Mouse (Mus musculus) midbrain, embryonic 11.5 days (tissue): ENCODE measurements around the gene Dntt. TPM values are rescaled to one million over a fixed set of nuclear protein-coding genes. Genes with fewer than 3 reads are reported as not detected.

ENCODE experiments used
- ATAC-seq: fragments of 200-750 bp; cut with Nextera tagmentation; 2 replicates; pipeline ENCODE4 v1.8.0; 2017; ENCODE audit warnings: moderate TSS enrichment, moderate library complexity; ENCODE audit not compliant: low FRiP score
- DNase-seq: peaks from one replicate; pipeline ENCODE4 v3.0.0; 2015; ENCODE audit warnings: low spot score; ENCODE audit errors: missing footprints
- H3K27ac ChIP-seq: fragments of 300-500 bp; sonication (generic); 2 replicates; pipeline ENCODE4 v1.5.1; 2014; ENCODE audit warnings: low read depth, low read length
- H3K27me3 ChIP-seq: fragments of 300-500 bp; sonication (generic); 2 replicates; pipeline ENCODE4 v1.6.1; 2014; ENCODE audit warnings: mild to moderate bottlenecking, low read length, moderate library complexity, mixed read lengths; ENCODE audit not compliant: control insufficient read depth, insufficient read depth
- H3K36me3 ChIP-seq: fragments of 300-500 bp; sonication (generic); 2 replicates; pipeline ENCODE4 v1.6.1; 2014; ENCODE audit warnings: mild to moderate bottlenecking, low read length, moderate library complexity, mixed read lengths; ENCODE audit not compliant: control insufficient read depth, insufficient read depth
- H3K4me1 ChIP-seq: fragments of 300-500 bp; sonication (generic); 2 replicates; pipeline ENCODE4 v1.6.1; 2014; ENCODE audit warnings: low read length; ENCODE audit not compliant: control insufficient read depth, insufficient read depth
- H3K4me2 ChIP-seq: fragments of 300-500 bp; sonication (generic); 2 replicates; pipeline ENCODE4 v1.6.1; 2014; ENCODE audit warnings: mild to moderate bottlenecking, moderate library complexity
- H3K4me3 ChIP-seq: fragments of 300-500 bp; sonication (generic); 2 replicates; pipeline ENCODE4 v1.5.1; 2014; ENCODE audit warnings: low read depth, low read length
- H3K9ac ChIP-seq: fragments of 300-500 bp; sonication (generic); 2 replicates; pipeline ENCODE4 v1.6.1; 2014; ENCODE audit warnings: low read length
- H3K9me3 ChIP-seq: fragments of 300-500 bp; sonication (generic); 2 replicates; pipeline ENCODE4 v1.6.1; 2016; ENCODE audit warnings: low read length; ENCODE audit not compliant: control insufficient read depth
- WGBS: fragments of 180-500 bp; shearing (Covaris S2); extraction: QIAGEN DNeasy Blood & Tissue Kit; methylation state at CpG from one replicate; pipeline ENCODE4 v1.1.7; 2014; 5-methylcytosine and 5-hydroxymethylcytosine counted together
- polyA plus RNA-seq: library from polyadenylated mRNA; unstranded; fragments of >200 nt; fragmentation: Nextera tagmentation; extraction: Ambion mirVana; gene quantifications from 2 replicates; pipeline ENCODE4 v1.2.1, GENCODE M21; 2014

Dntt gene
- polyA plus RNA-seq, 1 experiment from 2014 or later = not detected

DNA sequence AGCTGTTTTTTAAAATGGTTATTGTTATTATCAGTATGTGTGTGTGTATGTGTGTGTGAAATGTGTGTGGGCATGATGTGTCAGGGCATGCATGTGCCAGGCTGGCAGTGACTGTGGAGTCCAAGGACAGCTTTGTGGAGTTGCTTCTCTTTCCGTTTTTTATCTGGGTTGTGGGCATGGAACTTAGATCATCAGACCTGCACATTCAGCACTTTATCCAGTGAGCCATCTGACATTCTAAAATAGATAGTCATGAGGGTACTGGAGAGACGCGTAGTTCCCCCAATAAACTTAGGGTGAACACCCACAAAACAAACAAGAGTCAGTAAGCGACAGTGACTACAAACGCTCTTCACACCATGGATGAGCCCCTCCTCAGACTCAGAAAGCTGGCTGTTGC is 35.7 kb upstream of the Dntt start:
- H3K27me3 ChIP-seq = no peaks in the 10 kb centered on the region
- WGBS = 88% methylated on average over 5 of the region's 5 CpGs
- no peaks in the 10 kb centered on the region for H3K36me3 ChIP-seq
- DNase-seq = no peak
- H3K4me2 ChIP-seq = no peak overlapping the region
- H3K9ac ChIP-seq = no peak overlapping the region
- no peak for ATAC-seq
- H3K27ac ChIP-seq = no peak overlapping the region
- no peaks in the 10 kb centered on the region for H3K9me3 ChIP-seq
- no peaks in the 10 kb centered on the region for H3K4me1 ChIP-seq
- H3K4me3 ChIP-seq = no peak overlapping the region

GRCm38 (mm10) chr19:40994057-40994585 is 35.0 kb upstream of the Dntt start, which contains the start of gene Blnk:
TSS of gene Blnk (minus strand) at chr19:40994535.
- WGBS = 68% methylated on average over 8 of the region's 8 CpGs
- DNase-seq = no peak
- H3K9me3 ChIP-seq = no peaks in the 10 kb centered on the region
- H3K27me3 ChIP-seq = no peaks in the 10 kb centered on the region
- H3K4me3 ChIP-seq = no peak within 1 kb of the TSS
- H3K27ac ChIP-seq = no peak within 1 kb of the TSS
- H3K4me2 ChIP-seq = no peak within 1 kb of the TSS
- H3K9ac ChIP-seq = no peak within 1 kb of the TSS
- H3K36me3 ChIP-seq = no peaks in the 10 kb centered on the region
- H3K4me1 ChIP-seq = no peaks in the 10 kb centered on the region
- no peak for ATAC-seq

DNA sequence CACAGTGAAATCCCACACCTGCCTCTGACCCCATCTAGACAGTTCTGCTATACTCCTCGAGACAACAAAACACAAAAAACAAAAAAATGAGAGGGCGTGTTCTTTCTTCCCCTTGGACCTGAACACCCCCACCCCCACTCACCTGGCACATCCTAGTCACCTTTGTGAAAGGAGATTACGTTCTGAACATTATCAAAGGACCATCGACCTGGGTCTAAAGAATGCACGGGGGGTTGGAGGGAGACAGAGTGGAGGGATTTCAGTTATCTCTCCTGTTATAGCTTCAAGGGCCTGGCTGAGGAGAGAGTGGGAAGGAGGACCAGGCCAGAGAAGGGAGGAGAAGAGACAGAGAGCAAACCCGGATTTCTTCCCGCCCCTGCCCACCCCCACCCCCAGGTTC is 34.2 kb upstream of the Dntt start:
- no peaks in the 10 kb centered on the region for H3K36me3 ChIP-seq
- no peak overlapping the region for H3K4me2 ChIP-seq
- 77% methylated on average over 7 of the region's 7 CpGs for WGBS
- no peaks in the 10 kb centered on the region for H3K4me1 ChIP-seq
- ATAC-seq = no peak
- DNase-seq = no peak
- no peak overlapping the region for H3K9ac ChIP-seq
- no peaks in the 10 kb centered on the region for H3K27me3 ChIP-seq
- no peaks in the 10 kb centered on the region for H3K9me3 ChIP-seq
- no peak overlapping the region for H3K27ac ChIP-seq
- no peak overlapping the region for H3K4me3 ChIP-seq

- Histone ChIP-seq H3K27me3 (no peaks in the 10 kb centered on the region), H3K9me3 (no peaks in the 10 kb centered on the region), H3K27ac (no peak overlapping the region), H3K36me3 (no peaks in the 10 kb centered on the region), H3K4me3 (no peak overlapping the region), H3K4me1 (no peaks in the 10 kb centered on the region), H3K4me2 (no peak overlapping the region), H3K9ac (no peak overlapping the region)
- DNase-seq (no peak), ATAC-seq (no peak)
- 66% methylated on average over 21 of the region's 21 CpGs for WGBS
Measured at GRCm38 (mm10) chr19:40995449-40996401, 33.4 kb upstream of the Dntt start.

DNA sequence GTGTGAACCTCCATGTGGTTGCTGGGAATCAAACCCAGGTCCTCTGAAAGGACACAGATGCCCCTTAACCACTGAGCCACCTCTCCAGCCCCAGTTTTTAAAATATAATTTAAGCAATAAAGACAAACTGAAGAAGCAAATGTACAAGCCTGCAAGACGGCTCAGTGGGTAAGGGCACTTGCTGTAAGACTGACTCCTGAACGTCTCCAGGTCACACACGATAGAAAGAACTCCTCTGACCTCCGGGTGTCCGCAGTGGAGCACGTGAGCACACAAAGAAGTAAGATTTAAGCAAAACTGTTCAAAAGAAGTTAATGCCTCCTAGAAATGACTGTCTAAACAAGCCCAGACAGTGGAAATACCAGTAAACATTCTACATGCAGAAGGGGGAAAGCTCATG is 32.4 kb upstream of the Dntt start:
- Histone ChIP-seq H3K4me3 (no peak overlapping the region), H3K9ac (no peak overlapping the region), H3K27ac (no peak overlapping the region), H3K36me3 (no peaks in the 10 kb centered on the region), H3K9me3 (no peaks in the 10 kb centered on the region), H3K4me2 (no peak overlapping the region), H3K4me1 (no peaks in the 10 kb centered on the region), H3K27me3 (no peaks in the 10 kb centered on the region)
- DNase-seq = no peak
- no peak for ATAC-seq
- 90% methylated on average over 6 of the region's 6 CpGs for WGBS

DNA sequence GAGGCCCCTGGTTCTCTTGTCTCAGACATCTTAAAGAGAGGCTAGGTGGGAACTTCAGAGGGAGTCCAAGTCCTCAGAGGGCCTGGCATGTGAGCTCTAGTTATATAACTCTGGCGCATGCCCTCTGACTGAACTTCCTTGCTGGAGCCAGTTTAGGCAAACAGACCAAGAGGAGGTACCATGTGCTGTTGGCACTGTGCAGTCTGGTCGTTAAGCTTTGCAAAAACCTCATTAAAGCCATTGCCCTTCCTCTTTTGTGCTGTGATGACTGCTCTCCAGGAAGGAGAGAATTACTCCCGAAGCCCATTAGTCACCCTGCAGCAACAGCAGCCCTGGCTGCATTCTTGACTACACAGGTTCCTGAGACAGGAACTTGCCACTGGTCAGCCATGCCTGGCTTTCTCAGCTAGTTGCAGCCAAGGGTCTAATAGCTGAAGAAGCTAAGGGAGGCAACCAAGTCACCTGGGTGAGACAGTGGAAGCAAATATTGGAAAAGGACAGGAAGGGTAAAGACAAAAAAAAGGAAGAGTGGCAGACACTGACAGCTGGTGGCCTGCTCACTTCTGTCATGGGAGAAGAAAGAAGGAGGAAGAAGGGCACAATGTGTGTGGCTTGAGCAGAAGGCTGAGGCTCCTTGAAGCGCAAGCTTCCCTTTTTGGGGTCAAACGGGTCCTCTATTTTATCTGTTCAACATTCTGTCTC is 30.5 kb upstream of the Dntt start:
- H3K4me2 ChIP-seq = no peak overlapping the region
- WGBS = 64% methylated on average over 5 of the region's 5 CpGs
- no peaks in the 10 kb centered on the region for H3K27me3 ChIP-seq
- H3K36me3 ChIP-seq = no peaks in the 10 kb centered on the region
- no peak for DNase-seq
- H3K27ac ChIP-seq = no peak overlapping the region
- no peak overlapping the region for H3K9ac ChIP-seq
- no peak for ATAC-seq
- H3K9me3 ChIP-seq = no peaks in the 10 kb centered on the region
- no peaks in the 10 kb centered on the region for H3K4me1 ChIP-seq
- H3K4me3 ChIP-seq = no peak overlapping the region

GRCm38 (mm10) chr19:40999569-40999968 is 29.5 kb upstream of the Dntt start:
- Histone ChIP-seq H3K27me3 (no peaks in the 10 kb centered on the region), H3K9me3 (no peaks in the 10 kb centered on the region), H3K4me2 (no peak overlapping the region), H3K4me1 (no peaks in the 10 kb centered on the region), H3K27ac (no peak overlapping the region), H3K9ac (no peak overlapping the region), H3K36me3 (no peaks in the 10 kb centered on the region), H3K4me3 (no peak overlapping the region)
- no peak for DNase-seq
- no peak for ATAC-seq
- WGBS = 59% methylated on average over 3 of the region's 3 CpGs

GRCm38 (mm10) chr19:41003694-41004315 is 25.3 kb upstream of the Dntt start:
- Histone ChIP-seq H3K4me2 (no peak overlapping the region), H3K27ac (no peak overlapping the region), H3K9ac (no peak overlapping the region), H3K9me3 (no peaks in the 10 kb centered on the region), H3K36me3 (no peaks in the 10 kb centered on the region), H3K27me3 (no peaks in the 10 kb centered on the region), H3K4me3 (no peak overlapping the region), H3K4me1 (no peaks in the 10 kb centered on the region)
- no peak for ATAC-seq
- DNase-seq = no peak
- 80% methylated on average over 3 of the region's 3 CpGs for WGBS
